Mouse (Mus musculus) intestine, embryonic 15.5 days (tissue): ENCODE data around the gene Nat9. TPM values are rescaled to one million over a fixed set of nuclear protein-coding genes. Genes with fewer than 3 reads are reported as not detected.
A peak's percentile ranks its signal among the peaks of the same experiment; 100 is the strongest.

Experiments
- ATAC-seq: fragments of 200-750 bp; cut with Nextera tagmentation; 2 replicates; pipeline ENCODE4 v1.8.0; 2017; ENCODE audit warnings: moderate TSS enrichment, moderate library complexity
- H3K27ac ChIP-seq: fragments of 300-500 bp; sonication (generic); 2 replicates; pipeline ENCODE4 v1.5.1; 2015; ENCODE audit warnings: mild to moderate bottlenecking, inconsistent platforms
- H3K27me3 ChIP-seq: fragments of 300-500 bp; sonication (generic); replicated peaks from 2 replicates; pipeline ENCODE4 v1.6.1; 2015; ENCODE audit warnings: inconsistent platforms
- H3K36me3 ChIP-seq: fragments of 300-500 bp; sonication (generic); 2 replicates; pipeline ENCODE4 v1.6.1; 2015; ENCODE audit warnings: inconsistent platforms
- H3K4me1 ChIP-seq: fragments of 300-500 bp; sonication (generic); replicated peaks from 2 replicates; pipeline ENCODE4 v1.6.1; 2015; ENCODE audit warnings: inconsistent platforms
- H3K4me2 ChIP-seq: fragments of 300-500 bp; sonication (generic); replicated peaks from 2 replicates; pipeline ENCODE4 v1.6.1; 2015; ENCODE audit warnings: mild to moderate bottlenecking, inconsistent platforms
- H3K4me3 ChIP-seq: fragments of 300-500 bp; sonication (generic); replicated peaks from 2 replicates; pipeline ENCODE4 v1.5.1; 2015; ENCODE audit warnings: inconsistent platforms
- H3K9ac ChIP-seq: fragments of 300-500 bp; sonication (generic); 2 replicates; pipeline ENCODE4 v1.6.1; 2015; ENCODE audit warnings: inconsistent platforms
- H3K9me3 ChIP-seq: fragments of 300-500 bp; sonication (generic); 2 replicates; pipeline ENCODE4 v1.6.1; 2016; ENCODE audit warnings: inconsistent platforms
- WGBS: fragments of 180-500 bp; shearing (Covaris S2); methylation state at CpG from one replicate; pipeline ENCODE4 v1.1.7; 2015; 5-methylcytosine and 5-hydroxymethylcytosine counted together
- polyA plus RNA-seq: library from polyadenylated mRNA; unstranded; fragments of >200 nt; fragmentation: Nextera tagmentation; extraction: Ambion mirVana; gene quantifications from 2 replicates; pipeline ENCODE4 v1.2.1, GENCODE M21; 2015

Gene Nat9
- polyA plus RNA-seq, 1 experiment from 2014 or later = 20.5 TPM

- no peaks in the 10 kb centered on the region; the same call in 1 of the 2 replicates for H3K27me3 ChIP-seq
- ATAC-seq = no peak
- H3K9ac ChIP-seq = no peak overlapping the region
- H3K4me2 ChIP-seq = no peak overlapping the region
- no peaks in the 10 kb centered on the region for H3K9me3 ChIP-seq
- peaks cover 17% of the 10 kb centered on the region for H3K4me1 ChIP-seq
- no peaks in the 10 kb centered on the region for H3K36me3 ChIP-seq
- no peak overlapping the region for H3K27ac ChIP-seq
- 83% methylated on average over 6 of the region's 6 CpGs for WGBS
- H3K4me3 ChIP-seq = no peak overlapping the region
Measured at GRCm38 (mm10) chr11:115225301-115225700, 37.6 kb upstream of the Nat9 start.

- ATAC-seq = no peak; the same call in 1 of the 2 replicates
- Histone ChIP-seq H3K27ac (no peak overlapping the region), H3K27me3 (no peaks in the 10 kb centered on the region; the same call in 1 of the 2 replicates), H3K9ac (no peak overlapping the region), H3K36me3 (no peaks in the 10 kb centered on the region), H3K4me2 (no peak overlapping the region), H3K9me3 (no peaks in the 10 kb centered on the region), H3K4me3 (no peak overlapping the region), H3K4me1 (peaks cover 16% of the 10 kb centered on the region)
- 56% methylated on average over 8 of the region's 8 CpGs for WGBS
Measured at GRCm38 (mm10) chr11:115224889-115225288, 37.2 kb upstream of the Nat9 start.

DNA sequence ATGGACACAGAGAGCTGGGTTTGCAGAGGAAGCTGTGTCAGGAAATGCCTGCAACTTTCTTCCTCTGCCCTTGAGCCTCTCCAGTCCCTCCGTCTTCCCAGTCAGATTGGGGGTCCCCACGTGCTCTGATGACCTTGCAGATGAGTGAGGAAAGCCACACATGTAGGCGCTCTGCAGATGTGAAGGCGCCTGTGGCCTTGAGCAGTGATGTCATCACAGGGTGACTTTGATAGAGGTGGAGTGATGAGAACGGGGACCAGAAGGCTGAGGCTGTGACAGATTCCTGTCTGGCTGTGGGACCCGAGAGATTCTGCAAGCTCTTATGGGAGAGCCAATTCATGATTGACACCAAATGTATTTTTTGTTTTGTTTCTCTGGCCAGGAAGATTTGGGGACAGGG lies 36.2 kb upstream of the Nat9 start:
- Histone ChIP-seq H3K9ac (no peak overlapping the region), H3K36me3 (no peaks in the 10 kb centered on the region), H3K9me3 (no peaks in the 10 kb centered on the region), H3K27me3 (no peaks in the 10 kb centered on the region; the same call in 1 of the 2 replicates), H3K27ac (no peak overlapping the region), H3K4me1 (peaks cover 22% of the 10 kb centered on the region), H3K4me2 (no peak overlapping the region), H3K4me3 (no peak overlapping the region)
- ATAC-seq = no peak
- 52% methylated on average over 6 of the region's 6 CpGs for WGBS

DNA sequence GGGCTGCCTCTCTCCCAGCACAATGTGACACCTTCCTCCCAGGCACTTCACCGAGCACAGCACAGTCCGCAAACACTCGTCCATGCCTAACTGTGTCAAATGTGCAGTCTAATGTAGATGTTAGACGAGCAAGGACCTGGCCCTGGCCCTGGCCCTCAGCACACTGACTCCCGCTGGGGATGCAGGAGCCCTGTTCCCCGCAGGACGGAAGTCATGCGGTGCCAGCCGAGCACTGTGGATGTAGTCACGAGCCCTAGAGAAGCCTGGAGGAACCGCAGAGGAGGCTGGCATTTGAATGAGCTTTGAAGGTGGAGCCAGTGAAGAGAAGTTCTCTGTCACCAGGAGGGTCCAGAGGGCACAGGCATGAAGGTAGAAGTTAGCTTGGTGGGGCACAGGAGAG lies 35.8 kb upstream of the Nat9 start:
- no peak overlapping the region for H3K4me3 ChIP-seq
- ATAC-seq = no peak
- no peak overlapping the region for H3K9ac ChIP-seq
- no peak overlapping the region for H3K4me2 ChIP-seq
- H3K4me1 ChIP-seq = peaks cover 24% of the 10 kb centered on the region
- no peaks in the 10 kb centered on the region; the same call in 1 of the 2 replicates for H3K27me3 ChIP-seq
- H3K27ac ChIP-seq = no peak overlapping the region
- 84% methylated on average over 11 of the region's 11 CpGs for WGBS
- no peaks in the 10 kb centered on the region for H3K9me3 ChIP-seq
- H3K36me3 ChIP-seq = no peaks in the 10 kb centered on the region

DNA sequence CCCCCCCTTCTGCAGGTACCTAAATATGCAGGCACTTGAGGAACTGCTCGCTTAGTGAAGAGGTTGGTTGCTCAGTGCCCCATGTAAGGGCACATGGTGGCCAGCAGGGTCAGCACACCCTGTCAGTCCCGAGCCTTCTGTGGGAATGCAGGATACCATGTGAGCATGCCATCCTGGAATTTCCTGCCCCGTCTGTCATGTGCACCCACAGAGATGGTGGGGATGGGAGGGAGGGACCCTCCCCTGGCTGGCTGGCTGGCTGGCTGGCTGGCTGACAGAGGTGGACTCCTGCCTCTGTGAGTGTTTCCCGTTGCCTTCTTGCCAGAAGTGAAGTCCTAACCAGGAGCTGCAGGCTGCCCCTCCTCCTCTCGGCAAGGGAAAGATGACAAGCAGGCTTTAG lies 34.9 kb upstream of the Nat9 start:
- no peak overlapping the region for H3K4me3 ChIP-seq
- H3K9me3 ChIP-seq = no peaks in the 10 kb centered on the region
- 29% methylated on average over 5 of the region's 5 CpGs for WGBS
- no peak overlapping the region for H3K27ac ChIP-seq
- peaks cover 24% of the 10 kb centered on the region for H3K4me1 ChIP-seq
- H3K9ac ChIP-seq = no peak overlapping the region
- H3K27me3 ChIP-seq = no peaks in the 10 kb centered on the region; the same call in 1 of the 2 replicates
- no peaks in the 10 kb centered on the region for H3K36me3 ChIP-seq
- no peak overlapping the region for H3K4me2 ChIP-seq
- no peak for ATAC-seq

GRCm38 (mm10) chr11:115222077-115222476 lies 34.4 kb upstream of the Nat9 start:
- H3K4me2 ChIP-seq = no peak overlapping the region
- H3K27ac ChIP-seq = no peak overlapping the region
- no peaks in the 10 kb centered on the region; the same call in 1 of the 2 replicates for H3K27me3 ChIP-seq
- H3K9me3 ChIP-seq = no peaks in the 10 kb centered on the region
- no peak for ATAC-seq
- no peaks in the 10 kb centered on the region for H3K36me3 ChIP-seq
- WGBS = 37% methylated on average over 12 of the region's 12 CpGs
- no peak overlapping the region for H3K4me3 ChIP-seq
- peaks cover 23% of the 10 kb centered on the region for H3K4me1 ChIP-seq
- H3K9ac ChIP-seq = no peak overlapping the region

DNA sequence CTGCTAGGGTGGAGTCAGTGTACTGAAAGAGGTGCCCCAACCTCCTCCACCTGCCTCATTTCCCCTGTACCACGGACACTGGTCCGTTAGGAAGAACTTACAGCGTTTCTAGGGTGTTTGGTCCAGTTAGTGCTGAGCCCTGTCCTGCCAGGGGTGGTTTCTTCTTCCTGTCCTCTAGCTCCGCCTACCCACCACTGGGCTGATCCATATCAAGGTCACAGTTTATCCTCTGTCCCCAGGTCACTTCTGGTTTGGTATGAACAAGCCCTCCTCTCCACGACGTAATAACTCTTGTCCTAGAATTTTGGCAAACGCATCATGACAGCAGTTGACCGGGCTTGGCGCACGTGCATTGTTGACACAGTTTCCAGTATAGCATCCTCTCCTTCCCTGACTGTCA lies 32.0 kb upstream of the Nat9 start:
- Histone ChIP-seq H3K36me3 (no peaks in the 10 kb centered on the region), H3K4me3 (no peak overlapping the region), H3K4me2 (no peak overlapping the region), H3K9me3 (no peaks in the 10 kb centered on the region), H3K9ac (no peak overlapping the region), H3K27me3 (no peaks in the 10 kb centered on the region; the same call in 1 of the 2 replicates), H3K4me1 (peaks cover 19% of the 10 kb centered on the region), H3K27ac (no peak overlapping the region)
- 84% methylated on average over 10 of the region's 10 CpGs for WGBS
- no peak; the same call in 1 of the 2 replicates for ATAC-seq

DNA sequence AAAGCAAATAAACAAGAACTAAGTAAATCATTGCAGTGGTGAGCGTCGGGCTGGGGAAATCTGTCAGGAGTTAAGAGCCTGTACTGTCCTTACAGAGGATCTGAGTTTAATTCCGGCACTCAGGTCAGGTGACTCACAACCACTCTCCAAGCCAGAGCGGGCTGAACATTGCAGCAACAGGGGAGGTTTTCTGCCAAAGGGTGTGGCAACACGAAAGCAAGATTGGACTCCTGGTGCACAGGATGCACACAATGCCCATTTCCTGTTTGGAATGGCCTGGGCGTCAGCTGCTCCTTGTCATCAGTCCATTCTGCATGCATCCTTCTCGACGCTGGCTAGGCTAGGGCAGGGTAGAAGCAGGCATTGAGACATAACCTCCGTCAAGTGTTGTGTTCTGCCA lies 31.6 kb upstream of the Nat9 start:
- H3K27ac ChIP-seq = no peak overlapping the region
- H3K9me3 ChIP-seq = no peaks in the 10 kb centered on the region
- H3K36me3 ChIP-seq = no peaks in the 10 kb centered on the region
- H3K27me3 ChIP-seq = no peaks in the 10 kb centered on the region; the same call in 1 of the 2 replicates
- peaks cover 19% of the 10 kb centered on the region for H3K4me1 ChIP-seq
- no peak overlapping the region for H3K4me2 ChIP-seq
- 49% methylated on average over 9 of the region's 9 CpGs for WGBS
- peak; percentile 57 for ATAC-seq
- no peak overlapping the region for H3K4me3 ChIP-seq
- H3K9ac ChIP-seq = no peak overlapping the region

DNA sequence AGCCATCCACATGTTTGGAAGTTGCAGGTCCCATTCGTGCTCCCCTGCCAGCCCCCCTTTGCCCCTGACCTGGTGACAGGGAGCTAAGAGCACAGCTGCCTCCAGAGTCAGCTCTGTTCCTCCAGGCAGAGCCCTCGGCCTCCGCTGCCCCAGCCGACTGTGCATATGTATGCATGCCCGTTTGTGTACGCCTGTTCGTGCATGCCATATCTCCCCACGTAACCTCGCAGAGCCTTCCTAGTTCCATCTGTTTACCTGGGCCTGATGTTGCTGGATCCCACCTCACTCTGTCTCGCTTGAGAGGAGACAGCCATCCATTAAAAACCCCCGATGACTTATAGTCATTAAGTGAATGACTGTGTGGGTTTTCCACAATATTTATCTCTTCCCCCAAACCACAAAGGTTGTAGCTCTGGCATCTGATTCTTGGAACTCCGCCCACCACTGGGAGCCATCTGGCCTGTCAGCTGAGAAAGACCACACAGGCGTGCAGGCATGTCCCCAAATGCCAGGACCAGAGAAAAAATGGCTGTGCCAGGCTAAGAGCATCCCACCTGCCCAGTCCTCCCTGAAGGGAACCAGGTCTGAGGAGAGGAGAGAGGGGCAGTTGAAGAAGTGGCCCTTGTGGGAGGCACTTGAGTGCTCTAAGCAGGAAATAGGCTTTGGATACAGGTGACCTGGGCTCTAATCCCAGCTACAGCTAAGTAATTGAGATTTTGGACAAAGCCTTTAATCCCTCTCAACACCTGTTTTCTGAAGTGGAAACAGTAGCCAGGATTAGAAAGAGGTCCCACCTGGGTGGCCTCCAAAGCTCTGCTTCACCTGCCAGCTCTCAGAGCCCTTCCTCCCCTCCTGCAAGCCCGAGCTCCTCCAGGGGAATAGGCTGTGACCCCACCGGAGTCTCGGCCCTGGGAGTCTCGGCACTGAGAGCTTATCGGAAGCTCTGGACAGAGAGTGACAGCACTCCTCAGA lies 30.1 kb upstream of the Nat9 start:
- H3K36me3 ChIP-seq = no peaks in the 10 kb centered on the region
- no peak overlapping the region for H3K4me3 ChIP-seq
- WGBS = 57% methylated on average over 18 of the region's 18 CpGs
- peaks cover 15% of the 10 kb centered on the region for H3K4me1 ChIP-seq
- no peak overlapping the region for H3K4me2 ChIP-seq
- H3K9ac ChIP-seq = no peak overlapping the region
- H3K9me3 ChIP-seq = no peaks in the 10 kb centered on the region
- no peaks in the 10 kb centered on the region for H3K27me3 ChIP-seq
- no peak for ATAC-seq
- H3K27ac ChIP-seq = no peak overlapping the region

DNA sequence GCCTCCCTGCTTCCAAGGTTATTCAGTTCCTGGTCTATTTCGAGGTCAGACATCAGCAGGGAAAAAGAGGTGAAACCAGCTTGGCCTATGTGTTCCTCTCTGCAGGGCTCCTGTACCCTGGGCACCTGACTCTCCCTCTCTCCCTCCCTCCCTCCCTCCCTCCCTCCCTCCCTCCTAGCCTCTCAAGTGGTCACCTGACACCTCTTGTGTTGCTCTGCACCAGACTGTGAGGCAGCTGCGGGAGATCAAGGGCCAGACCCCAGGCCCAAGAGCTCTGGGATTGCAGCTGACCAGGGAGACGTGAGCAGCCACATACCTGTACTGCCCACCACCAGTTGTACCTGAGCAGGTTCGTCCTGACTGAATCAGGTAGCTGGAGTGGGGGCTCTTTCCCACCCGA lies 27.5 kb upstream of the Nat9 start:
- no peak overlapping the region for H3K4me2 ChIP-seq
- H3K9ac ChIP-seq = no peak overlapping the region
- no peaks in the 10 kb centered on the region for H3K27me3 ChIP-seq
- ATAC-seq = no peak
- H3K4me1 ChIP-seq = peaks cover 8% of the 10 kb centered on the region; the same call in 1 of the 2 replicates
- no peaks in the 10 kb centered on the region for H3K9me3 ChIP-seq
- whole genome bisulfite sequencing = 37% methylated on average over 4 of the region's 5 CpGs
- H3K27ac ChIP-seq = no peak overlapping the region
- H3K36me3 ChIP-seq = no peaks in the 10 kb centered on the region
- no peak overlapping the region for H3K4me3 ChIP-seq

GRCm38 (mm10) chr11:115212116-115212515 lies 24.5 kb upstream of the Nat9 start:
- ATAC-seq = no peak
- no peak overlapping the region for H3K9ac ChIP-seq
- H3K4me2 ChIP-seq = no peak overlapping the region
- no peaks in the 10 kb centered on the region for H3K36me3 ChIP-seq
- no peak overlapping the region for H3K27ac ChIP-seq
- H3K9me3 ChIP-seq = no peaks in the 10 kb centered on the region
- no peaks in the 10 kb centered on the region for H3K27me3 ChIP-seq
- WGBS = 44% methylated on average over 13 of the region's 13 CpGs
- H3K4me1 ChIP-seq = no peaks in the 10 kb centered on the region
- no peak overlapping the region for H3K4me3 ChIP-seq

- H3K4me2 ChIP-seq = no peak overlapping the region
- WGBS = 77% methylated on average over 7 of the region's 7 CpGs
- H3K4me1 ChIP-seq = no peaks in the 10 kb centered on the region
- no peak for ATAC-seq
- H3K9me3 ChIP-seq = no peaks in the 10 kb centered on the region
- 0 out of 2 replicates have a peak, but pooled peaks cover 3% of the 10 kb centered on the region for H3K36me3 ChIP-seq
- no peak overlapping the region for H3K27ac ChIP-seq
- H3K4me3 ChIP-seq = no peak overlapping the region
- H3K9ac ChIP-seq = no peak overlapping the region
- no peaks in the 10 kb centered on the region for H3K27me3 ChIP-seq
Measured at GRCm38 (mm10) chr11:115209958-115210357, 22.3 kb upstream of the Nat9 start.
